Comparison of ENCODE assay signal across 31 mouse cellular contexts in genomic region chr5:8082800-8083509, GRCm38 (mm10). TPM values are rescaled to one million over a fixed set of nuclear protein-coding genes. Genes with fewer than 3 reads are reported as not detected.
DNase-seq lines count a peak whose midpoint lies in the region; ATAC-seq and TF ChIP-seq lines count a peak whose summit lies in the region.
"Had no signal": no experiment of that assay in that cellular context is flagged by ENCODE, and none has a peak within 500 bp of the region (broad histone marks: within the 10 kb centered on the region; RNA-seq: fewer than 3 reads in every experiment).

No protein-coding gene starts in this region.

- no peaks in the 10 kb centered on the region for H3K36me3 ChIP-seq in heart, embryonic 12.5 days
- no peaks in the 10 kb centered on the region for H3K36me3 ChIP-seq in liver, adult 2 months (ENCODE audit: control insufficient read depth, insufficient read depth, low read length)
- no peaks in the 10 kb centered on the region for H3K36me3 ChIP-seq in liver, embryonic 11.5 days (ENCODE audit: control insufficient read depth, insufficient read depth, low read length)
- H3K36me3 ChIP-seq in liver, postnatal 0 days (replicated peaks; ENCODE audit: insufficient read depth, low read length), result no peaks in the 10 kb centered on the region
- H3K36me3 ChIP-seq: embryonic facial prominence, embryonic 12.5 days; heart, embryonic 10.5 days; kidney, embryonic 15.5 days; limb, embryonic 12.5 days had no signal

- no peak for TF ChIP-seq POLR2A in liver, adult 2 months (IDR thresholded peaks at IDR 0.05; ENCODE audit: extremely low read depth, insufficient read depth, low read length)

- no peak for TF ChIP-seq CTCF in liver, adult 2 months (IDR thresholded peaks at IDR 0.05; ENCODE audit: low read depth, low read length)
- no peak for TF ChIP-seq CTCF in liver, postnatal 0 days (IDR thresholded peaks at IDR 0.05; ENCODE audit: low read depth)

- H3K4me2 ChIP-seq in heart, embryonic 12.5 days, result peak overlapping the region; percentile 7; the same call in 1 of the 2 replicates
- no peak overlapping the region for H3K4me2 ChIP-seq in liver, embryonic 11.5 days
- no peak overlapping the region for H3K4me2 ChIP-seq in liver, postnatal 0 days (ENCODE audit: low read depth, low read length)
- H3K4me2 ChIP-seq: embryonic facial prominence, embryonic 12.5 days; kidney, embryonic 15.5 days; limb, embryonic 12.5 days had no signal

- no peak overlapping the region for H3K4me3 ChIP-seq in heart, embryonic 12.5 days
- no peak overlapping the region for H3K4me3 ChIP-seq in liver, adult 2 months (ENCODE audit: insufficient read depth, low read depth, low read length)
- no peak overlapping the region for H3K4me3 ChIP-seq in liver, embryonic 11.5 days (ENCODE audit: low read depth, low read length)
- no peak overlapping the region for H3K4me3 ChIP-seq in liver, postnatal 0 days (ENCODE audit: low read depth, low read length)
- H3K4me3 ChIP-seq: embryonic facial prominence, embryonic 12.5 days; heart, embryonic 10.5 days; kidney, embryonic 15.5 days; layer of hippocampus, adult 2 months; left cerebral cortex, adult 2 months; limb, embryonic 12.5 days had no signal

- peak; percentile 71 for ATAC-seq in heart, embryonic 12.5 days (ENCODE audit: insufficient number of reproducible peaks, low FRiP score)
- ATAC-seq in liver, embryonic 11.5 days (replicated peaks; ENCODE audit: low FRiP score), result peak; percentile 72
- ATAC-seq in liver, postnatal 0 days, result 0 out of 2 replicates have a peak, but pooled peaks have one; percentile 19
- ATAC-seq: forebrain, embryonic 14.5 days; hindbrain, embryonic 16.5 days; lung, postnatal 0 days; Patski had no signal

- WGBS in heart, embryonic 12.5 days, result 54% methylated on average over 20 of the region's 20 CpGs
- 64% methylated on average over 20 of the region's 20 CpGs for WGBS in liver, adult 2 months
- WGBS in liver, embryonic 11.5 days, result 61% methylated on average over 20 of the region's 20 CpGs
- WGBS in liver, postnatal 0 days (ENCODE audit: insufficient replicate concordance), result 61% methylated on average over 20 of the region's 20 CpGs

- no peaks in the 10 kb centered on the region for H3K27me3 ChIP-seq in heart, embryonic 12.5 days (replicated peaks)
- H3K27me3 ChIP-seq in liver, adult 2 months (ENCODE audit: control insufficient read depth, insufficient read depth, low read length), result no peaks in the 10 kb centered on the region
- no peaks in the 10 kb centered on the region for H3K27me3 ChIP-seq in liver, embryonic 11.5 days (replicated peaks; ENCODE audit: control insufficient read depth, insufficient read depth, low read length)
- no peaks in the 10 kb centered on the region for H3K27me3 ChIP-seq in liver, postnatal 0 days (ENCODE audit: insufficient read depth, low read length)
- H3K27me3 ChIP-seq: embryonic facial prominence, embryonic 12.5 days; kidney, embryonic 15.5 days; limb, embryonic 12.5 days had no signal

- H3K79me2 ChIP-seq in liver, adult 2 months (ENCODE audit: control insufficient read depth, insufficient read depth, low read length), result no peaks in the 10 kb centered on the region

- no peak overlapping the region for H3K9ac ChIP-seq in heart, embryonic 12.5 days
- no peak overlapping the region for H3K9ac ChIP-seq in liver, adult 2 months (ENCODE audit: low read depth, low read length)
- no peak overlapping the region for H3K9ac ChIP-seq in liver, embryonic 11.5 days (ENCODE audit: low read depth, low read length)
- H3K9ac ChIP-seq in liver, postnatal 0 days (replicated peaks), result no peak overlapping the region
- H3K9ac ChIP-seq: embryonic facial prominence, embryonic 12.5 days; kidney, embryonic 15.5 days; limb, embryonic 12.5 days had no signal

- no peak for DNase-seq in heart, adult 18-20 months
- peak; percentile 15 for DNase-seq in liver, adult 2 months (ENCODE audit: extremely low read depth, low read depth, low spot score)
- DNase-seq in liver, result no peak
- DNase-seq in liver, embryonic 11.5 days (ENCODE audit: low spot score), result no peak
- no peak for DNase-seq in liver, postnatal 0 days
- DNase-seq in embryo, embryonic 10 days (ENCODE audit: low spot score), result no peak
- DNase-seq in spleen, postnatal 4 days (ENCODE audit: low spot score in 2 of 2), result no peak
- DNase-seq: adrenal gland, postnatal 10 days; cerebellum, adult 8-10 months; cerebellum, postnatal 25 days; embryo, embryonic 11 days; gastrocnemius, postnatal 25 days; kidney, adult 18-20 months; kidney, postnatal 25 days; lung, adult 18-20 months; midbrain, embryonic 14.5 days; right cerebral cortex, postnatal 25 days; thymus, adult 18-20 months; thymus, postnatal 36 days had no signal

- H3K27ac ChIP-seq in heart, embryonic 12.5 days (ENCODE audit: poor library complexity, severe bottlenecking), result peak overlapping the region; percentile 43
- H3K27ac ChIP-seq in liver, adult 2 months (replicated peaks; ENCODE audit: insufficient read depth, low read depth, low read length), result no peak overlapping the region
- H3K27ac ChIP-seq in liver, embryonic 11.5 days (ENCODE audit: low read depth, low read length), result no peak overlapping the region
- H3K27ac ChIP-seq in liver, postnatal 0 days (ENCODE audit: low read depth), result no peak overlapping the region
- H3K27ac ChIP-seq: embryonic facial prominence, embryonic 12.5 days; heart, embryonic 10.5 days; kidney, embryonic 15.5 days; layer of hippocampus, adult 2 months; left cerebral cortex, adult 2 months; limb, embryonic 12.5 days; macrophage had no signal

- 0 out of 2 replicates have a peak, but pooled peaks cover 4% of the 10 kb centered on the region for H3K4me1 ChIP-seq in heart, embryonic 12.5 days (replicated peaks)
- H3K4me1 ChIP-seq in liver, adult 2 months (ENCODE audit: control insufficient read depth, insufficient read depth, low read length), result no peaks in the 10 kb centered on the region; the same call in 1 of the 2 replicates
- no peaks in the 10 kb centered on the region for H3K4me1 ChIP-seq in liver, embryonic 11.5 days (replicated peaks; ENCODE audit: control insufficient read depth, insufficient read depth, low read length)
- no peaks in the 10 kb centered on the region for H3K4me1 ChIP-seq in liver, postnatal 0 days (ENCODE audit: insufficient read depth)
- H3K4me1 ChIP-seq: embryonic facial prominence, embryonic 12.5 days; heart, embryonic 10.5 days; kidney, embryonic 15.5 days; limb, embryonic 12.5 days had no signal

- no peak for TF ChIP-seq EP300 in liver, postnatal 0 days (IDR thresholded peaks at IDR 0.05; ENCODE audit: low read depth)

- H3K9me3 ChIP-seq in heart, embryonic 12.5 days (replicated peaks), result no peaks in the 10 kb centered on the region
- no peaks in the 10 kb centered on the region for H3K9me3 ChIP-seq in liver, embryonic 11.5 days (ENCODE audit: control insufficient read depth, low read length)
- no peaks in the 10 kb centered on the region for H3K9me3 ChIP-seq in liver, postnatal 0 days (ENCODE audit: low read length)
- H3K9me3 ChIP-seq: embryonic facial prominence, embryonic 12.5 days; heart, embryonic 10.5 days; kidney, embryonic 15.5 days; limb, embryonic 12.5 days had no signal

RNA-seq across cellular contexts. Expression of gene Sri, which starts 37.1 kb away (rescaled TPM):
- polyA plus RNA-seq in heart, embryonic 12.5 days (2016; fragmentation: Nextera tagmentation; extraction: Ambion mirVana), result 242 and 247 TPM in 2 replicates
- 100 to 1,000 TPM in 1 of 2 experiments, 10 to 100 TPM in 1; 99.8 to 110 TPM for total RNA-seq in heart, adult 18-20 months (2021)
- 57.6 and 60.3 TPM in 2 replicates for total RNA-seq in liver, adult 2 months (2014; rRNA removed)
- 52.6 and 58.8 TPM in 2 replicates for polyA plus RNA-seq in liver, adult 2 months (2012; rRNA removed)
- 242 and 243 TPM in 2 replicates for polyA plus RNA-seq in liver, embryonic 11.5 days (2014; fragmentation: Nextera tagmentation; extraction: Ambion mirVana)
- 132 and 136 TPM in 2 replicates for polyA plus RNA-seq in liver, postnatal 0 days (2015; fragmentation: Nextera tagmentation; extraction: Ambion mirVana)

Comparison
In these comparisons a context has a peak if more than half of its experiments do, and no peak if none do; other contexts are left out.
1. ATAC-seq: peak in every context shown above with its lines; median percentile 72 in liver, embryonic 11.5 days; 71 in heart, embryonic 12.5 days; 19 in liver, postnatal 0 days.